Mouse (Mus musculus) ES-Bruce4 (cell line): ENCODE measurements around the gene Pigf.

Source experiments
- CTCF ChIP-seq: IDR thresholded peaks from one replicate; pipeline ENCODE4 v1.8.1; 2011; ENCODE audit warnings: low read depth, low read length
- EP300 ChIP-seq: IDR thresholded peaks from 2 replicates; pipeline ENCODE4 v1.6.1; 2011; ENCODE audit warnings: low read depth, low read length; ENCODE audit not compliant: insufficient read depth
- POLR2A ChIP-seq: IDR thresholded peaks from one replicate; pipeline ENCODE4 v1.8.1; 2011; ENCODE audit warnings: low read length; ENCODE audit not compliant: insufficient read depth

DNA sequence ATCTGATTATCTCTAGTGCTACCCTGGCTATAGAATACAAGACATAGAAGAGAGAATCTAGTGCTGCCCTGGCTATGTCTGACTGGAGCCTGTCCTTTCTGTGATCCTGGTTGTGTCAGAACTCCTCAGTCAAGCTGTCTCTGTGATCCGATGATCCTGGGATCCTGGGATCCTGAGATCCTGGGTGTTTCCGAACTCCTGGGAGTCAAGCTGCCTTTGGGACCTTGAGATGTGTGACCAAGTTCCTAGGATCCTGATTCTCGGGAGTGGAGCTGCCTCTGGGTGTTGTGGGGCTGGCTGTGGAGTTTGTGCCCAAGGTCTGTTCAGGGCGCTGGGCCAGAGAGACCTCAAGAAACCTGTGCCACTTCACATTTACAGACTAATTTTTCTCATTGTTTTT lies 43.8 kb upstream of the Pigf start:
- no peak for TF ChIP-seq POLR2A
- TF ChIP-seq CTCF = no peak
- TF ChIP-seq EP300 = no peak
